Mouse (Mus musculus) CH12.LX (cell line): ENCODE measurements around the gene Zfhx3.

Experiments used
- CTCF ChIP-seq, 2 experiments: IDR thresholded peaks in 1 of 2; conservative IDR thresholded peaks in 1 of 2; 2 replicates each; pipeline ENCODE4 v1.5.1; 2011 to 2012; ENCODE audit warnings: low read depth in 2 of 2, low read length in 2 of 2, improper control_type of control experiment in 1 of 2, inconsistent platforms in 1 of 2, mild to moderate bottlenecking in 1 of 2, moderate library complexity in 1 of 2
- IRF4 ChIP-seq: IDR thresholded peaks from 2 replicates; pipeline ENCODE4 v1.6.1; 2014; ENCODE audit warnings: low read depth, mild to moderate bottlenecking, inconsistent platforms, low read length, improper control_type of control experiment
- NELFE ChIP-seq: IDR thresholded peaks from 2 replicates; pipeline ENCODE4 v1.6.1; 2011; ENCODE audit warnings: low read depth, low read length, improper control_type of control experiment
- NRF1 ChIP-seq: IDR thresholded peaks from 2 replicates; pipeline ENCODE4 v1.6.1; 2014; ENCODE audit warnings: low read depth, mild to moderate bottlenecking, inconsistent platforms, low read length, improper control_type of control experiment, moderate library complexity
- POLR2A ChIP-seq: IDR thresholded peaks from 2 replicates; pipeline ENCODE4 v1.6.1; 2011; ENCODE audit warnings: low read depth, mild to moderate bottlenecking, improper control_type of control experiment, low read length
- USF1 ChIP-seq: IDR thresholded peaks from 2 replicates; pipeline ENCODE4 v1.6.1; 2014; ENCODE audit warnings: low read depth, mild to moderate bottlenecking, inconsistent platforms, low read length, improper control_type of control experiment
- ZMIZ1 ChIP-seq: IDR thresholded peaks from 2 replicates; pipeline ENCODE4 v1.6.1; 2012; ENCODE audit warnings: low read depth, mild to moderate bottlenecking, inconsistent platforms, low read length, improper control_type of control experiment

- TF ChIP-seq ZMIZ1 (no peak), IRF4 (no peak), USF1 (no peak), CTCF (conservative IDR thresholded peaks at IDR 0.05 in 1 of 2, IDR thresholded peaks at IDR 0.05 in 1 of 2; ENCODE audit: low read depth in 2 of 2, low read length in 2 of 2) (no peak), POLR2A (no peak), NRF1 (no peak), NELFE (no peak)
Observed at GRCm38 (mm10) chr8:108019651-108020050, 77.2 kb downstream of the Zfhx3 start.
